Mouse (Mus musculus): Measurements from ENCODE around the gene Rsph1. TPM values are rescaled to one million over a fixed set of nuclear protein-coding genes. Genes with fewer than 3 reads are reported as not detected.

Gene Rsph1
- polyA plus RNA-seq (2016; fragmentation: Nextera tagmentation; extraction: Ambion mirVana): 1.8 and 2.4 TPM in 2 replicates

- WGBS: 10% methylated on average over 44 of the region's 44 CpGs
- H3K27me3 ChIP-seq (ENCODE audit: insufficient read depth, poor library complexity, severe bottlenecking): peaks cover 9% of the 10 kb centered on the region
- peak within 1 kb of the TSS; percentile 63; the same call in 1 of the 2 replicates for H3K27ac ChIP-seq
- DNase-seq (ENCODE audit: low spot score): peak; percentile 95
- no peaks in the 10 kb centered on the region for H3K36me3 ChIP-seq
- peak within 1 kb of the TSS; percentile 59 for H3K4me3 ChIP-seq
- no peaks in the 10 kb centered on the region for H3K9me3 ChIP-seq
- peaks cover 20% of the 10 kb centered on the region for H3K4me1 ChIP-seq
Observed at GRCm38 (mm10) chr17:31276922-31277918, at the start of gene Rsph1. Rsph1 (minus strand) TSS chr17:31277383.

- Histone ChIP-seq H3K4me3 (no peak overlapping the region), H3K27me3 (ENCODE audit: insufficient read depth, poor library complexity, severe bottlenecking) (0 out of 2 replicates have a peak, but pooled peaks cover 3% of the 10 kb centered on the region), H3K36me3 (no peaks in the 10 kb centered on the region), H3K4me1 (peaks cover 17% of the 10 kb centered on the region), H3K9me3 (no peaks in the 10 kb centered on the region), H3K27ac (peak overlapping the region; percentile 42; the same call in 1 of the 2 replicates)
- DNase-seq (ENCODE audit: low spot score): no peak
- 44% methylated on average over 9 of the region's 9 CpGs for WGBS
Observed at GRCm38 (mm10) chr17:31326220-31326852, 49.2 kb upstream of the Rsph1 start.

DNA sequence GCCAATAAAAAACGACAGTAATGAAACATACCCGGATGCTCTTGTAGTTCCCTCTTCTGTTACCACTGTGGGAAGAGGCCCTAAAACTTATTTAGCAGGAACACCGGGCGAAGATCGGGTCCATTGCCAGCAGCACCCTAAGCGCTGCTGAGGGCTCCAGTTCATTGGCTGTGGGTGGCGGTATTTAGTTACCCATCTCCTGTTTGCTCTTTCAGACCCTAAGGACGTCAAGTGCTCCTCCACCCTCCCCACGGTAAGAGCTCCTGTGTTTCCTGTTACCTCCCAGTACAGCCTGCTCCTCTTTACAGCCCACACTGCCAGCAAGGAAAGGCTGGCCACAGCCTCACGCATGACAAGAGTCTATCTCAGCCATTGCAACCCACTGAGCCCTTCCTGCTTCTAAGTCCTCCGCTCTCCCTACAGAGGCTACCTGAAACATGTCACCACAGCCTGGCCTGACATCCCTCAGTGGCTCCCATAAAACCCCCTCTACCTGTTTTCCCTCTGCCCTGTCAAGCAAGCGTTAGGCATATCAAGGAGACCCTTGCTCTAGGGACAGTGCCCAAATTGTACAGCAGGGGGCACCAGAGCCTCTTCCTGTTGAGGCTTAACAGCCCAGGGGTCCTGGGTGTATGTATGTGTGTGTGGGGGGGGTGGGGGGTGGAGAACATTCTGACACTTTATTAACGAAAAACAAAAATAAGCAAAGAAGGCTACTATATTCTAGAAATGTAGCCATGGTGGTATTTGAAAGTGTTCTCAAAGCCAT, 48.5 kb upstream of the Rsph1 start:
- H3K4me3 ChIP-seq: no peak overlapping the region
- H3K27ac ChIP-seq: peak overlapping the region; percentile 47
- no peaks in the 10 kb centered on the region for H3K9me3 ChIP-seq
- H3K36me3 ChIP-seq: no peaks in the 10 kb centered on the region
- WGBS: 68% methylated on average over 13 of the region's 13 CpGs
- no peak for DNase-seq (ENCODE audit: low spot score)
- 0 out of 2 replicates have a peak, but pooled peaks cover 3% of the 10 kb centered on the region for H3K27me3 ChIP-seq (ENCODE audit: insufficient read depth, poor library complexity, severe bottlenecking)
- peaks cover 15% of the 10 kb centered on the region for H3K4me1 ChIP-seq

GRCm38 (mm10) chr17:31324227-31324626, 47.0 kb upstream of the Rsph1 start:
- 82% methylated on average over 8 of the region's 8 CpGs for WGBS
- Histone ChIP-seq H3K4me1 (peaks cover 15% of the 10 kb centered on the region), H3K36me3 (no peaks in the 10 kb centered on the region), H3K4me3 (no peak overlapping the region), H3K27ac (no peak overlapping the region), H3K9me3 (no peaks in the 10 kb centered on the region), H3K27me3 (ENCODE audit: insufficient read depth, poor library complexity, severe bottlenecking) (peaks cover 10% of the 10 kb centered on the region; the same call in 1 of the 2 replicates)
- DNase-seq (ENCODE audit: low spot score): no peak

DNA sequence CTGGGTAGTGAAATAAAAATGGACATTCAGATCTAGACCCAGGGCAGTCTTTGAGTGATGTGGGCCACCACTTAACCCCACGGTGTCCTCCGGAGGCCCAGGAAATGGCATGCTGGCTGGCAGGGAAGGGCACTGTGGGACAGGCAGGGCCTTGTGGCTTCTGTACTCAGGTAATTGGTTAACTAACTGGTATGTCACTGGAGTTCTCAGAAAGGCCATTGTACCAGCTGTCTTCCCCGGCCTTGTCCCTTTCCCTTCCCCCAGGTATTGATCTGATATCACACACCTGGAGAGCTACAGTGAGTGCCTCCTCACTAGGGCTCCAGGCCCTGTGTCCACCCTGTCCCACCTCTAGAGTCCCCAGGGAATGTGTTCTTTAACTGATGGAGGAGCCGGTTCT, 46.2 kb upstream of the Rsph1 start:
- Histone ChIP-seq H3K27ac (0 out of 2 replicates have a peak overlapping the region, but pooled peaks have one; percentile 13), H3K27me3 (ENCODE audit: insufficient read depth, poor library complexity, severe bottlenecking) (peaks cover 11% of the 10 kb centered on the region; the same call in 1 of the 2 replicates), H3K4me1 (peaks cover 15% of the 10 kb centered on the region), H3K9me3 (no peaks in the 10 kb centered on the region), H3K36me3 (no peaks in the 10 kb centered on the region), H3K4me3 (no peak overlapping the region)
- DNase-seq (ENCODE audit: low spot score): no peak
- 81% methylated on average over 4 of the region's 4 CpGs for WGBS

- Histone ChIP-seq H3K4me3 (no peak overlapping the region), H3K36me3 (no peaks in the 10 kb centered on the region), H3K27ac (no peak overlapping the region), H3K4me1 (peaks cover 15% of the 10 kb centered on the region), H3K27me3 (ENCODE audit: insufficient read depth, poor library complexity, severe bottlenecking) (peaks cover 11% of the 10 kb centered on the region; the same call in 1 of the 2 replicates), H3K9me3 (no peaks in the 10 kb centered on the region)
- WGBS: 89% methylated on average over 4 of the region's 4 CpGs
- DNase-seq (ENCODE audit: low spot score): no peak
Observed at GRCm38 (mm10) chr17:31322446-31322845, 45.3 kb upstream of the Rsph1 start.

DNA sequence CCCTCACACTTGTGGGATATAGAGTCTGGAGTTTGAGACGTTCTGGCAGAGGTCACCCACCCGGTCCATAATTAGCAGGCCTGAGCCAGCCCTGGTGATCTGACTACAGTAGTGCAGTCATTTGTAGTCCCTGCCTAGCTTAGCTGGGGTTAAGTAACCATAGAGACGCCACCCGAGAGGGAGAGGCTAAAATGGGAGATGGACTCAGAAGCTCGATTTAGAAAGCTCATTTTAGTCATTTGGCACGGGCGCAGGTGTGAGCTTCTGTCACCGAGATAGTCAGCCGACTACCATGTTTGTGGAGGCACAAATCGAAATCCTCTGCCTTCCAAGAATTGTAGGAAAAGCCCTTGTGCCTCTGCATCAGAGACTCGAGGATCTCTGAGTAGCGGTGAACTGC, 44.2 kb upstream of the Rsph1 start:
- Histone ChIP-seq H3K4me1 (peaks cover 15% of the 10 kb centered on the region), H3K27ac (no peak overlapping the region)
- WGBS: 74% methylated on average over 12 of the region's 12 CpGs

DNA sequence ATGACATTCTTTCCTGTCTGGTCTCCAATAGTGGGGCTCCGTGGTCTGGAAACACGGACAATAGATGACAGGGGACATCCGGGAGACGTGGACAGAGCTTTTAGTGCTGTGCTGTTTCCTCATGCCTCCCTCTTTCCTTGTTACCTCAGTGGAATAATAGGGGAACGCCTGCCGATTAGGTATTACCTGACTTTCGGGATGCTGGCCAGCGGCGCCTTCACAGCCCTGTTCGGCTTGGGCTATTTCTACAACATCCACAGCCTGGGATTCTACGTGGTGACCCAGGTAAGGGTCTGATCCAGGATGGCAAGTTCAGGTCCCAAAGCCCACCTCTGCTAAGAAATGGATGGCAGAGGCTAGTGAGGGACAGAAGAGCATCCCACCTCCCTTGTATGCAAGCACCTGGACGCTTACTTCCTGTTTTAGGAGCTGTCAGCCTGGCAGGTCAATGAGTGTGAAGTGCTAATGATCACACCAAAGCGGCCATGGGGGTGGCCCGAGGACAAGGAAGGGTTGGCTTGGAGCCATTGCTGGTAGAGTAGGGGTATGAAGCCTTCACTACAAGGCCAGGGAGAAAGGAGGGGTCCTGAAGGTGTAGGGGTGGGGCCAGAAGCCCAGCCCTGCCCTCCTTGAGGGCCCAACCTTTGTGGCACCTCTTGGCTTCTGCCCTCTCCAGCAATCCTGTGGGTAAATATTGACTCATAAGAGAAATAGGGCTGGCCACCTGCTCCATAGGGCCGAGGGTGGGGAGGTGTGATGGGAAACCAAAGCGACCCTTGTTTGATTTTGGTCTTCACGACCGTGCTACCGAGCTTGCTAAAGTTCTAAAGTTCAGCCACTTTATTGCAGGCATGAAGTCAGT, 42.0 kb upstream of the Rsph1 start:
- Histone ChIP-seq H3K4me1 (peaks cover 11% of the 10 kb centered on the region), H3K36me3 (no peaks in the 10 kb centered on the region), H3K27me3 (ENCODE audit: insufficient read depth, poor library complexity, severe bottlenecking) (peaks cover 11% of the 10 kb centered on the region; the same call in 1 of the 2 replicates), H3K9me3 (no peaks in the 10 kb centered on the region), H3K4me3 (no peak overlapping the region), H3K27ac (no peak overlapping the region)
- WGBS: 88% methylated on average over 19 of the region's 19 CpGs
- no peak for DNase-seq (ENCODE audit: low spot score)

More for the DNA sequence above, 44.2 kb upstream of the Rsph1 start:
- Histone ChIP-seq H3K36me3 (no peaks in the 10 kb centered on the region), H3K27me3 (ENCODE audit: insufficient read depth, poor library complexity, severe bottlenecking) (peaks cover 11% of the 10 kb centered on the region; the same call in 1 of the 2 replicates), H3K4me3 (no peak overlapping the region), H3K9me3 (no peaks in the 10 kb centered on the region)
- DNase-seq (ENCODE audit: low spot score): no peak

- H3K36me3 ChIP-seq: no peaks in the 10 kb centered on the region
- H3K4me3 ChIP-seq: no peak overlapping the region
- WGBS: 40% methylated on average over 22 of the region's 22 CpGs
- no peaks in the 10 kb centered on the region for H3K9me3 ChIP-seq
- H3K27me3 ChIP-seq (ENCODE audit: insufficient read depth, poor library complexity, severe bottlenecking): peaks cover 11% of the 10 kb centered on the region; the same call in 1 of the 2 replicates
- H3K27ac ChIP-seq: no peak overlapping the region
- no peak for DNase-seq (ENCODE audit: low spot score)
- peaks cover 11% of the 10 kb centered on the region for H3K4me1 ChIP-seq
Observed at GRCm38 (mm10) chr17:31317521-31318272, 40.5 kb upstream of the Rsph1 start.

- Histone ChIP-seq H3K36me3 (no peaks in the 10 kb centered on the region), H3K4me3 (no peak overlapping the region), H3K27me3 (ENCODE audit: insufficient read depth, poor library complexity, severe bottlenecking) (peaks cover 11% of the 10 kb centered on the region; the same call in 1 of the 2 replicates), H3K4me1 (peaks cover 11% of the 10 kb centered on the region), H3K9me3 (no peaks in the 10 kb centered on the region), H3K27ac (no peak overlapping the region)
- DNase-seq (ENCODE audit: low spot score): no peak
- WGBS: 70% methylated on average over 3 of the region's 3 CpGs
Observed at GRCm38 (mm10) chr17:31316998-31317397, 39.8 kb upstream of the Rsph1 start.

DNA sequence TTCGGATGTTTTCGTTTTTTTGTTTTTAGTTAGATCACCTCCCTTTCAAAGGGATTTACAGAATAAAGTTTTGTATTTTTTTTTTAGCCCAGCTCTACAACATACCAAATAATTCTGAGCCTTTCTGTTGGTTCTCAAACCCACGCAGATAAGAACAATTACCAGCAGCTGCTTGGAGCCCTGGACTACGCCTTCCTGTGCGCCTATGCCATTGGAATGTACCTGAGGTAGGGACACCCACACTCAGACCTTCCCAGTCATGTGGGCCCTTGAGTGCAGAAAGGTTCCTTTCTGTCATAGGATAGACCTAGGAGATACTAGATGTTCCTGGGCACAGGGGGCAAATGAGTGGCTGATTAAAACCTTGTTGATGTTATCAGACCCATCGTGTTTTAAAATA, 38.8 kb upstream of the Rsph1 start:
- H3K9me3 ChIP-seq: no peaks in the 10 kb centered on the region
- no peak for DNase-seq (ENCODE audit: low spot score)
- H3K4me3 ChIP-seq: no peak overlapping the region
- H3K27ac ChIP-seq: no peak overlapping the region
- H3K36me3 ChIP-seq: no peaks in the 10 kb centered on the region
- H3K4me1 ChIP-seq: peaks cover 11% of the 10 kb centered on the region
- peaks cover 11% of the 10 kb centered on the region; the same call in 1 of the 2 replicates for H3K27me3 ChIP-seq (ENCODE audit: insufficient read depth, poor library complexity, severe bottlenecking)
- 68% methylated on average over 6 of the region's 6 CpGs for WGBS

Data from heart, embryonic 10.5 days (tissue).